Mouse (Mus musculus): Measurements from ENCODE around the gene Ifi35. TPM values are rescaled to one million over a fixed set of nuclear protein-coding genes. Genes with fewer than 3 reads are reported as not detected.
"Not testable (repeated sequence)": the region's sequence is repeated elsewhere in the genome, so short reads cannot be mapped to it uniquely, and the experiment has no call there.

The Ifi35 gene
- total and polyA plus RNA-seq, 3 experiments: 28.1 to 48.4 (median 34.3) TPM

DNA sequence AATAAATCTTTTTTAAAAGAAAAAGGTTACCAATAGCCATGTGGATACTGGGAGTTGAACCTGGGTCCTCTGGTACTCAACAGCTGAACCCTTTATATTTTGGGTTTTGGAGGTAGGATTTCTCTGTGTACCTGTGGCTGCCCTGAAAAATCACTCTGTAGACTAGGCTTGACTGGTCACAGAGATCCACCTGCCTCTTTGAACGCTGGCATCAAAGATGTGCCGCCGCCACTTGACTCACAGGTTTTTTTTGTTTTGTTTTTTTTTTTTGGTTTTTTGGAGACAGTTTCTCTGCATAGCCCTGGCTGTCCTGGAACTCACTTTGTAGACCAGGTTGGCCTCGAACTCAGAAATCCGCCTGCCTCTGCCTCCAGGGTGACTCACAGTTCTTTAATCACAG lies 421 bp upstream of the Ifi35 start:
- no peak for TF ChIP-seq GATA1 (IDR thresholded peaks at IDR 0.05; ENCODE audit: borderline replicate concordance, low read length)
- no peak for TF ChIP-seq TAL1 (conservative IDR thresholded peaks at IDR 0.05; ENCODE audit: low read depth, low read length)
- no peak for TF ChIP-seq POLR2AphosphoS5 (IDR thresholded peaks at IDR 0.05; ENCODE audit: insufficient replicate concordance, low read depth, low read length)
- TF ChIP-seq CTCF (IDR thresholded peaks at IDR 0.05; ENCODE audit: low read depth, low read length): no peak
- no peak for TF ChIP-seq GATA2 (IDR thresholded peaks at IDR 0.05; ENCODE audit: borderline replicate concordance, low read depth, low read length)
- Histone ChIP-seq H3K36me3 (replicated peaks) (peaks cover 50% of the 10 kb centered on the region), H3K4me3 (ENCODE audit: low read depth, low read length) (peak overlapping the region; percentile 77; the same call in 1 of the 2 replicates), H3K4me1 (ENCODE audit: insufficient read depth, low read depth, low read length) (peaks cover 72% of the 10 kb centered on the region), H3K27me3 (ENCODE audit: insufficient read depth, low read length) (no peaks in the 10 kb centered on the region), H3K9me3 (replicated peaks) (no peaks in the 10 kb centered on the region)
- no peak for DNase-seq (ENCODE audit: low spot score)
- no peak for ATAC-seq (ENCODE audit: extremely low read depth, insufficient number of reproducible peaks, low FRiP score, poor library complexity, severe bottlenecking)

DNA sequence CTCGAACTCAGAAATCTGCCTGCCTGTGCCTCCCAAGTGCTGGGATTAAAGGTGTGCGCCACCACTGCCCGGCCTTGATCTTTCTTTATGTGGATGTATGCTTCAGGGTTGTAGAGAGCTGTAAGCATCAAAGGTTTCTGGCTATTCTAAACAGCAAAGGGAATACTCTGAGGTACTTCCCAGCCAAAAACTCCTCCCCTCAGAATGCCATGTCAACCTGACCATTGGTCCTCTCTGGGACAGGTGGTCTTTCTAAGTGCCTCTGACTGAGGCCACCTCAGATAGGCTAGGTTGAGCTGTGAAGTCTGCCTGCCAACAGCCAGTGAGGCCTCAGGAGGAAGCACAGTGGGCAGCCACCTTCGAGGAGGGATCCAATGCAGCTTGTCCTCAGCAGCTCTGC lies 692 bp downstream of the Ifi35 start:
- no peak for TF ChIP-seq GATA1 (IDR thresholded peaks at IDR 0.05; ENCODE audit: borderline replicate concordance, low read length)
- H3K9me3 ChIP-seq (replicated peaks): no peaks in the 10 kb centered on the region
- H3K36me3 ChIP-seq (replicated peaks): peaks cover 49% of the 10 kb centered on the region
- H3K4me1 ChIP-seq (ENCODE audit: insufficient read depth, low read depth, low read length): peaks cover 71% of the 10 kb centered on the region
- no peak for DNase-seq (ENCODE audit: low spot score)
- peak overlapping the region; percentile 77 for H3K4me3 ChIP-seq (ENCODE audit: low read depth, low read length)
- H3K27me3 ChIP-seq (ENCODE audit: insufficient read depth, low read length): no peaks in the 10 kb centered on the region
- 0 out of 2 replicates have a peak, but pooled peaks have one; percentile 10 for ATAC-seq (ENCODE audit: extremely low read depth, insufficient number of reproducible peaks, low FRiP score, poor library complexity, severe bottlenecking)

DNA sequence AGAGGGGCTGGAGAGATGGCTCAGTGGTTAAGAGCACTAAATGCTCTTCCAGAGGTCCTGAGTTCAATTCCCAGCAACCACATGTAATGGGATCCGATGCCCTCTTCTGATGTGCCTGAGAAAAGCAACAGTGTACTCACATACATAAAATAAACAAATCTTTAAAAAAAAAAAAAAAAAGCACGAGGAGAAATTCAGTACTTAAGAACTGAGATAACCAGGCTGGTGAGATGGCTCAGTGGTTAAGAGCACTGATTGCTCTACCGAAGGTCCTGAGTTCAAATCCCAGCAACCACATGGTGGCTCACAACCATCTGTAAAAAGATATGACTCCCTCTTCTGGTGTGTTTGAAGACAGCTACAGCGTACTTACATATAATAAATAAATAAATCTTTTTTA lies 1.4 kb downstream of the Ifi35 start:
- peak overlapping the region; percentile 77; the same call in 1 of the 2 replicates for H3K4me3 ChIP-seq (ENCODE audit: low read depth, low read length)

DNA sequence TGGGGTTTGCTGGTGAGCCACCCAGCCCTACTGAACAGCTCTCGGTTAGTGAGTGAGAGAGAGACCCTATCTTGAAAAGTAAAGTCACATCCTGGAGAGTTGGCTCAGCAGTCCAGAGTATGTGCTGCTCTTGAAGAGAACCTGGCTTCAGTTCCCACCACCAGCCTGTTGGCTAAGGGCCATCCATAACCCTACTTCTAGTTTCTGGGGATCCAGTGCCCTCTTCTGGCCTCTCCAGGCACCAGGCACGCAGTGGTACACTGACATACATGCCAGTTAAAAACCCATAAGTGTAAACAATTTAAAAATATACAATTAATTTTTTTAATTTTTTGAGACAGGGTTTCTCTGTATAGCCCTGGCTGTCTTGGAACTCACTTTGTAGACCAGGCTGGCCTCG lies 2.2 kb downstream of the Ifi35 start:
- ATAC-seq (ENCODE audit: extremely low read depth, insufficient number of reproducible peaks, low FRiP score, poor library complexity, severe bottlenecking): no peak
- H3K9me3 ChIP-seq (replicated peaks): no peaks in the 10 kb centered on the region
- DNase-seq (ENCODE audit: low spot score): no peak
- H3K27me3 ChIP-seq (ENCODE audit: insufficient read depth, low read length): no peaks in the 10 kb centered on the region
- no peak overlapping the region for H3K4me3 ChIP-seq (ENCODE audit: low read depth, low read length)
- peaks cover 71% of the 10 kb centered on the region for H3K4me1 ChIP-seq (ENCODE audit: insufficient read depth, low read depth, low read length)
- H3K36me3 ChIP-seq (replicated peaks): peaks cover 47% of the 10 kb centered on the region
- TF ChIP-seq TAL1 (conservative IDR thresholded peaks at IDR 0.05; ENCODE audit: low read depth, low read length) (no peak), GATA1 (IDR thresholded peaks at IDR 0.05; ENCODE audit: borderline replicate concordance, low read length) (no peak)

More for the DNA sequence above, 1.4 kb downstream of the Ifi35 start:
- not testable (repeated sequence) for DNase-seq (ENCODE audit: low spot score); H3K9me3 ChIP-seq (replicated peaks); H3K27me3 ChIP-seq (ENCODE audit: insufficient read depth, low read length); ATAC-seq (ENCODE audit: extremely low read depth, insufficient number of reproducible peaks, low FRiP score, poor library complexity, severe bottlenecking)
- peaks cover 70% of the 10 kb centered on the region for H3K4me1 ChIP-seq (ENCODE audit: insufficient read depth, low read depth, low read length)
- peaks cover 47% of the 10 kb centered on the region for H3K36me3 ChIP-seq (replicated peaks)

DNA sequence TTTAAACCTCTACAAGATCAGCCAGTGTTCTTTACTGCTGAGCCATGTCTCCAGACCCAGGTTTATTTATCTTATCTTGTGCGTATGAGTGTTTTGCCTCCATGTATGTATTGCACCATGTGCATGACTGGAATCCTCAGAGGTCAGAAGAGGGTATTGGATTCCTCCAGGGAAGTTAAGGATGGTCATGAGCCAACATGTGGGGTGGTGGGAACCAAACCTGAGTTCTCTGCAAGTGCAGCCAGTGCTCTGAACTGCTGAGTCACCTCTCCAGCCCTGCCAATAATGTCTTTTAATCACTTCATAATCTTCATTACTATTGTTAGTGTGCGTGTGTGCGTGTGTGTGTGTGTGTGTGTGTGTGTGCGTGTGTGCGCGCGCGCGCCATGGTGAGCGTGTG lies 3.3 kb downstream of the Ifi35 start:
- ATAC-seq (ENCODE audit: extremely low read depth, insufficient number of reproducible peaks, low FRiP score, poor library complexity, severe bottlenecking): no peak

DNA sequence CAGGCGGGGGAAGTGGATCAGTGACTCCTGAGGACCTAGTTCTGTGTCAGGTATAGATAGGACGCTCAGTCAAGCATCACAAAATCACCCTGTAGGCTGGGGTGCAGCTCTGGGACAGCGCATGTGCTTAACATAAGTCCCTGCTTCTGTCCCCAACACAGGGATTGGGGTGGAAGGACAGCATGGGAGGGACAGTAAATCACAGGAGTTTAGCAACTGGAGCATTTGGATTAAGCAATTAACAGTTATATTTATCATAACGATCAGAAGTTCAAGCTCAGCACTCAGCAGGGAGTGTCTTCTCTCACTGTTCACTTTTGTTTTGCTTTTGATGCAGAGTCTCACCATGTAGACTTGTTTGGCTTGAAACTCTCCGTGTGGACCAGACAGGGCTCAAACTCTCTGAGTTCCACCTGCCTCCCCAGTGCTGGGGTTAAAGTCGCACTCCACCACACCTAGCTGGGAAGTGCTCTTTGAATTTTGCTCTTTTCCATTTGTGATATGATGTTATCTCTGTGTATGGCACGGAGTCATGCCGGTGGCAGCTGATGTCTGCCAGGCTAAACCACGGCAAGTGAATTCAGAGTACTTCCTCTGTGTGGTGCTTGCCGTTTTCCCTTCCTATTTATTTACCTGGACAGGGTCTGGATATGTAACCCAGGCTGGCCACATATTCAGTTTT lies 4.0 kb downstream of the Ifi35 start:
- TF ChIP-seq POLR2AphosphoS5 (IDR thresholded peaks at IDR 0.05; ENCODE audit: insufficient replicate concordance, low read depth, low read length): no peak
- TF ChIP-seq CTCF (IDR thresholded peaks at IDR 0.05; ENCODE audit: low read depth, low read length): no peak
- no peak for TF ChIP-seq GATA1 (IDR thresholded peaks at IDR 0.05; ENCODE audit: borderline replicate concordance, low read length)
- TF ChIP-seq TAL1 (conservative IDR thresholded peaks at IDR 0.05; ENCODE audit: low read depth, low read length): no peak
- no peak for TF ChIP-seq GATA2 (IDR thresholded peaks at IDR 0.05; ENCODE audit: borderline replicate concordance, low read depth, low read length)
- no peak for DNase-seq (ENCODE audit: low spot score)
- Histone ChIP-seq H3K9me3 (replicated peaks) (no peaks in the 10 kb centered on the region), H3K27me3 (ENCODE audit: insufficient read depth, low read length) (no peaks in the 10 kb centered on the region), H3K4me1 (ENCODE audit: insufficient read depth, low read depth, low read length) (peaks cover 82% of the 10 kb centered on the region), H3K4me3 (ENCODE audit: low read depth, low read length) (peak overlapping the region; percentile 61; the same call in 1 of the 2 replicates), H3K36me3 (replicated peaks) (peaks cover 56% of the 10 kb centered on the region)
- ATAC-seq (ENCODE audit: extremely low read depth, insufficient number of reproducible peaks, low FRiP score, poor library complexity, severe bottlenecking): no peak

More for the DNA sequence above, 3.3 kb downstream of the Ifi35 start:
- no peak for TF ChIP-seq GATA2 (IDR thresholded peaks at IDR 0.05; ENCODE audit: borderline replicate concordance, low read depth, low read length)
- TF ChIP-seq POLR2AphosphoS5 (IDR thresholded peaks at IDR 0.05; ENCODE audit: insufficient replicate concordance, low read depth, low read length): no peak
- TF ChIP-seq TAL1 (conservative IDR thresholded peaks at IDR 0.05; ENCODE audit: low read depth, low read length): no peak
- Histone ChIP-seq H3K36me3 (replicated peaks) (peaks cover 49% of the 10 kb centered on the region), H3K27me3 (ENCODE audit: insufficient read depth, low read length) (no peaks in the 10 kb centered on the region), H3K9me3 (replicated peaks) (no peaks in the 10 kb centered on the region), H3K4me1 (ENCODE audit: insufficient read depth, low read depth, low read length) (peaks cover 76% of the 10 kb centered on the region), H3K4me3 (ENCODE audit: low read depth, low read length) (peak overlapping the region; percentile 61; the same call in 1 of the 2 replicates)
- DNase-seq (ENCODE audit: low spot score): no peak

DNA sequence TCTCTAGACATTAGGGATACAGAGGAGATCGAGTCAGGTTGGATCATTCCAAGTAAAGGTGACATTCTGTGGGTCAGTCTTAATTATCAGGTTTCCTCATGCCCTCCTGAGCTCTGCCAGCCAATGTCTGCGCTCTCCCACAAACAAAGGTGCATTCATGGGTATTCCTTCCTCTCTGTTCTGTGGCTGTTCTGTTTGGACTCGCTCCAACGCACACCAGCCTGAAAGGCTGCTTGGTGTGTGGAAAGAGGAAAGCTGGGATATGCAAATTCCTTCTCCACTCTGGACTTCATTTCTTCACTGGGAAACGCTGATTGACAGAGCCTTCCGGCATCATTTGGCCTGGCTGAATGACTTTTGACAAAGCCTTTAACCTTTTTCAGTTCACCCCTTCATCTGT lies 6.5 kb downstream of the Ifi35 start:
- DNase-seq (ENCODE audit: low spot score) (no peak), ATAC-seq (ENCODE audit: extremely low read depth, insufficient number of reproducible peaks, low FRiP score, poor library complexity, severe bottlenecking) (no peak)
- H3K4me3 ChIP-seq (ENCODE audit: low read depth, low read length): no peak overlapping the region
- TF ChIP-seq POLR2AphosphoS5 (IDR thresholded peaks at IDR 0.05; ENCODE audit: insufficient replicate concordance, low read depth, low read length) (no peak), GATA1 (IDR thresholded peaks at IDR 0.05; ENCODE audit: borderline replicate concordance, low read length) (no peak)
- H3K9me3 ChIP-seq (replicated peaks): no peaks in the 10 kb centered on the region
- peaks cover 78% of the 10 kb centered on the region for H3K36me3 ChIP-seq (replicated peaks)
- H3K27me3 ChIP-seq (ENCODE audit: insufficient read depth, low read length): no peaks in the 10 kb centered on the region
- H3K4me1 ChIP-seq (ENCODE audit: insufficient read depth, low read depth, low read length): peaks cover 87% of the 10 kb centered on the region

Measured in G1E (cell line).